Mouse (Mus musculus) liver, postnatal 0 days (tissue): Measurements from ENCODE around the gene Gabbr1.

Experiments used
- CTCF ChIP-seq: sonication (generic); IDR thresholded peaks from 2 replicates; pipeline ENCODE4 v1.5.1; 2016; ENCODE audit warnings: antibody characterized with exemption, low read depth
- EP300 ChIP-seq: IDR thresholded peaks from 2 replicates; pipeline ENCODE4 v1.6.1; 2016; ENCODE audit warnings: antibody characterized with exemption, low read depth, mild to moderate bottlenecking

GRCm38 (mm10) chr17:37063686-37064495 is 18.1 kb downstream of the Gabbr1 start:
- no peak for TF ChIP-seq CTCF
- no peak for TF ChIP-seq EP300
